Mouse (Mus musculus) lung, postnatal 10 days (tissue): Measurements from ENCODE around the gene Tmem183a.
A peak's percentile ranks its signal among the peaks of the same experiment; 100 is the strongest.

Source experiments
- DNase-seq: peaks from one replicate; pipeline ENCODE4 v3.0.0; 2021

Gene Tmem183a

DNA sequence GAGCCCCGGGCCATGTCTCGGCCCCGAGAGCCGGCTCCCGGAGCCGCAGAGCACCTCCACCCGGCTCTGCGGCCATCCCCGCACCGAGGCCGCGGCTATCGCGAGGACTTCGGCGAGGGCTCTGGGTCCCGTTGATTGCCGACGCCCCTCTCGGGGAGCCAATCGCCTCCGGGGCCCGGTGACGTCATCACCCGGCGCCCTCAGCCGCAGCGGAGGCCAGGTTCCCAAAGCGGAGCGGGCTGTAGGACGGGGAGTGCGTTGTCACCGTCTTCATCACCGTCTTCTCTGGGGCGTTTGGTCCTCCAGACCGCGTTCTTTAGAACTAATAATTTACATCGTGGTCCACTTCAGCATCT lies at the start of gene Tmem183a:
Gene Tmem183a (minus strand): TSS at position 123 of the 356 bp plus-strand sequence.
- DNase-seq = peak; percentile 97

DNA sequence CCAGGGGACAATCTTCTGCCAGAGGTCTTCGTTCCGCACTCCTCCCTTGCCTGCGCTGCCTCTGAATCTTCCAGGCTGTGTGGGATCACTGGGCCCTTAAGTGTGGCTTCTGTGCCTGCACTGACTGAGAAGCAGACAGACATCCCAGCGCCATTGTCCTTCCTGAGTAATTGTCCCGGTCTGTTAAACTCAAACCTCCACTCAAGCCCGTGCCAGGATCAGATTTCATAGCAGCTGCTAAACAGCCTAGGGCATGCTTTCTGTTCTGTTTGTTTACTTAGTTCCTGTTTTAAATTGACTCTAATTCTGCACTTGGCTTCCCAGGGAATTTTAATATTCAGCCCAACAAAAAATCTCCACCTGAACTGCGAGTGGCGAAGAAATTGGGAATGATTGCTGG lies 46.3 kb upstream of the Tmem183a start:
- no peak for DNase-seq

DNA sequence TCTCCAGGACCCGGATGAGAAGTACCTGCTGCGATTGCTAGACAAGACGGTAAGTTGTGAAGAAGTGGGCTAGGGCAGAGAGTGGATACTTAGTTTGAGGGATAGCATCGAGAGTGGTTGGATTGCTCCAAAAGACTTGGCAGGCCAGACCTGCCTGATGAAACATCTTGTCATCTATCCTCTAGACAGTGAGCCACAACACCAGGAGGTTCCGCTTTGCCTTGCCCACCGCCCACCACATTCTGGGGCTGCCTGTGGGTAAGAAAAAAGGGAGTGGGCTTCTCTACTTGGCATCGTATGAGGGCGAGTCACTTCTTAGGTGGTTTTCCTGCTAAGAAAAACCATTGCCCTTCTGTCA lies 44.6 kb upstream of the Tmem183a start:
- no peak for DNase-seq

DNA sequence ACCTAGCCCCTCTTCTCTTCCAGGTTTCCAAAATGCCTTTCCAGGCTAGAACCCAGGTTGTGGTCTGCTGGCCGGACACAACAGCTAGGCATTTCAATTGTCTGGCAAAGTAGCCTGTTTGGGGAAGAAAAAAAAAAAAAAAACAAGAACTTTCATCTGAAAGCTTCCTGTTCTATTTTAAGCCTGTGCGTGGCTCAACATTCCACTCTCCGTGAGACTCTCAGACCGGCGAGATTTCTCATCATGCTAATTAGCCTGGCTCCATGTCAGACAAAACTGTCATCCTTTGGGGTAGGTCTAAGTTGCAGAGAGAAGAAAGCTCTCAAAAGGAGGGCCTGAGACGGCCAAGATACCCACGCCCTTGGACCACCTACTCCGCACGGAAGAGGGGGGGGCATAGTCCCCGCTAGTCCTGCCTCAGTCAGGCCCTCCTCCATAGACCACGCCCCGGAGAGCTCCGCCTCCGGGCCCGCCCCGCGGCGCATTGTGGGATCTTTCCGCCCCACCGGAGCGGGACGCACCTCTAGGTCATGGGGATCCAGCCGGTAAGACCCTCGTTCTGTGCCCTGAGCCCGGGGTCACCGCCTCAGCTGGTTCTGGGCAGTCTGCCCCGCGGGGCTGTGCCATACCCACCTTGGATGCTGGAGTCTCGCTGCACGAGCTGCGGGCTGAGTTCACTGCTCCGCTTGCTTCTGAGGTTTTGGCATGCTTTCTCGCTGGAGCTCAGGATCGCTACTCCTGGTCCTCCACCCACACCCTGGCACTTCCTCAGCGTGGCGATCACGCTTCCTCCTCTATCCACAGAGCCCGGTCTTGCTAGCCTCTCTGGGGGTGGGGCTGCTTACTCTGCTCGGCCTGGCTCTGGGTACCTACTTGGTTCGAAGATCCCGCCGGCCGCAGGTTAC lies 44.0 kb upstream of the Tmem183a start, which contains the start of gene Cyb5r1:
Gene Cyb5r1 (plus strand): TSS at position 51 of the 905 bp plus-strand sequence.
- DNase-seq = peak; percentile 90

DNA sequence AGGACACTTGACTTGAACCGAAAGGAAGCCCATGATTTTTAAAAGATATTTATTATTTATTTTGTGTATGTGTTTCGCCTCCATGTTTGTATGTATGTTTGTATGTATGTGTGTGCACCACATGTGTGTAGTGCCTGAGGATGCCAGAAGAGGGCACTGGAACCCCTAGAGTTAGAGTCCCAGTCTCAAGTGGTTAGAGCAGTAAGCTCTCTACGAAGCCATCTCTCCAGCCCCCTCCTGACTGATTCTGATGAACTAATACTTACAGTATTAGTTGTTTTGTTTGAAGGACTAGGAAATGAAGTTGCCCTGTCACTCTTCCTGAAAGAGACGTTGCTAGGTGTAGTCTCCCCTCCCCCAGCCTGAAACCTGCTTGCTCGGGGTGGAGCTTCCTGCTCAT lies 38.0 kb upstream of the Tmem183a start:
- DNase-seq = peak; percentile 30

DNA sequence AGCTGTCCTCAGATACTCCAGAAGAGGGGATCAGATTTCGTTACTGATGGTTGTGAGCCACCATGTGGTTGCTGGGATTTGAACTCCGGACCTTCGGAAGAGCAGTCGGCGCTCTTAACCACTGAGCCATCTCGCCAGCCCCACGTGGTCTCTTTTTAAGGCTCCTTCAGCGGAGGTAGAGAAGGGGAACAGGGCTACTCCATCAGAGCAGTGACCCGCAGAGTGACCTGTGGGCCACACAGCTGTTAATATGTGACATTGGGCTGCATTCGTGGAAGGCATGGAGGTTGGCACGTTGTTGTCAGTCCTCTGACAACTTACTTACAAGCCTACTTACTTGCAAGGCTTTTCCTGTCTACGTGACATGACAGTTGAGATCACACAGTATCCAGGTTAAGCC lies 36.4 kb upstream of the Tmem183a start:
- no peak for DNase-seq

DNA sequence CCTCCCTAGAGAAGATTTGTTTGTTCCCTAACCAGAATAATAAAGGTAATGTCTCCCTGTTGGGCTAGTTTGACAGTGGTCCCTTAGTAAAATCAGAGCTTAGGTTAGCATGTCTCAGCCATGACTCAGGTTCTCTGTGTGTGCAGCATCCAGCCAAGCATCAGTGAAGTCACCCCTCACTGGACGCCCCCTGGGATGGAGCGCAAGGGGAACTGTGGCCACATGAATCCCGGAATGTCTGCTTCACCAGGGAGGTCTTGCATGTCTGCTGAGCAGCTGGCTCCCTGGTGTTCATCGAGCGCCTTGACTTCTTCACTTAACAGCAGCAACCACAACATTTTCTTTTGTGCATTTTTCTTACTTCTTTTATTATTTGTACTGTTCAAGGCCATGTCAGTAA lies 32.0 kb upstream of the Tmem183a start:
- no peak for DNase-seq

DNA sequence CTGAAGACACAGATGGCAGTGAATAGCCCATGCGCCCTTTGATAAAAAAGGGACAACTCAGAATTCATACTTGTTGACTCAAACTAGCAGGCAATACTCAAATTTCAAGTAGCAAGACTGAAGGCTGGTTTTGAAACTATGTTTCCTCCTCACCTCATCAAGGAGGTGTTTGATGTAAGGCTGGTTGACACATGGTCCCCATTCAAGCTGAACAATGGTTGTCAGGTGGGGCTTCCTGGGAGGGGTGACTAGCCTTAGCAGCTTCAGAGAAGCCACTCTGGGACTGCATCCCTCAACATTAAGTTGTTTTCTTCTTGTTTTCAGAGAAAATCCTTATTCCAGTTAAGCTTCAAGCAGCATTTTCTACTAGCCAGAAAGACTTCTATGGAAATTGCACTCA lies 23.9 kb upstream of the Tmem183a start, which contains the start of gene 4933406M09Rik:
Gene 4933406M09Rik (plus strand): TSS at position 275 of the 400 bp plus-strand sequence.
- DNase-seq = no peak

DNA sequence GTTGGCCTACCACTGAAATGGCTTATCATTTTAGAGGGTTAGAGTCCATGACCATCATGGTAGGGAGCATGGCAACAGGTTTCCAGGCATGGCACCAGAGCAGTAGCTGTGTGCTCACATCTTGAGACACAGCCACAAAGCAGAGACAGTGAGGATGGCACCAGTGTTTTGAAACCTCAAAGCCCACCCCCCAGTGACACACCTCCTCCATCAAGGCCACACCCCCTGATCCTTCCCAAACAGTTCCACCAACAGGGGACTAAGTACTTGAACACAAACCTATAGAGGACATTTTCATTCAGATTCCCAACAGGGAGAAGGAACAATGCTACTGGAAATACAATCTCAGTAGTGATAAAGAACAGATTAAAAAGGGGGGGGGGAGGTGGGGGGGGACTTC lies 23.4 kb upstream of the Tmem183a start:
- no peak for DNase-seq

DNA sequence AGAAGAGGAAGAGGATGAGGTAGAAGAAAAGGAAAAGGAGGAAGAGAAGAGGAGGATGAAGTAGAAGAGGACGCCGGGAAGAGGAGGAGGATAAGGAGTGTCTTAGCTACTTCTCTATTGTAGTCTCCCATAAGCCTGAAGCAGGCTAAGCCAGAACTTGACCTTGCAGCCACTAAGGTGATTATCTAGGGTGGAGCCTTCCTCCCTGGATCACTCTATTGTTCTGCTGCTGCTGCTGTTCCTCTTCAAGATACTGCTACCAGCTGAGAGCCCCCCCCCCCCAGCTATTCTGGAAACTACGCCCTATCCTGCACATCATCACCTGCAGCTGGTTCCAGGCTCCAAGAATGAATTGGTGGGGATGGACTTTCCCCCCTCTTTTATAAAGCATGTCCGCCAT lies 22.8 kb upstream of the Tmem183a start:
- DNase-seq = no peak

DNA sequence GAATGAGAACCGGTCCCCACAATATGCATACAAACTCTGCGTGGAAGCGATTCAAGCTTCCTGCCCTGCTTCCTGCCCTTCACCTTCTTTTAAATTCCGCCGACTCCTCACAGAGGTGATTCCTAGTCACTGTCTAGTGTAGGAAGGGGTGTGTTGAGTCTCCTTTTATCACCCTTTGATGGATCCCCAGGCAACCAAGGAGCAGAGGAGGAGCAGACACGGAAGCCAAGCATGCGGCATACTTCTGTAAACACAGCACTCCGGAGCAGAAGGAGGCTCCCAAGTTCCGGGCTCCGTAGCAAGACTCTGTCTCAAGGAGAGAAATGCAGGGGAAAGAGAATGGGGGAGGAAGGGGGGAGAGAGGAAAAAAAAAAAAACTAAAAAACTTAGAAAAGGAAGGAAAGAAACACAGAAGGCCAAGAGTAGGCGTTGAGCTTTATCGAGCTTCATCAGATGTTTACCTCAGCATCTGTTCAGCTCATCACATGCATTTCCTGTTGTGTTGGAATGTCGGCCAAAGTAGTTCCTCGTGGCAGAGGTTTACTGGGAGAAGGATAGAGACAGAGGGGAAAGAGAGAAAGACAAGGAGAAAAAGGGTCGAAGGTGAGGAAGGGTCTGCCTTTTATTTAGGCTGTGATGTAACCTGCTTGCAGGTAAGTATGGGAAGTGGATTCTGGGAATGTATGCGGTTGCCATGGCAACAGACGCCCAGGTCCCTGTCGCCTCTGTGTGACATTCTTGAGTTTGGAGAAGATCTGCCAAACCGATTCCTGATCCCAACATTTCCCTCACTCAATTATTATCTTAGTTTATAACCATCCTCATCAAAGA lies 20.2 kb upstream of the Tmem183a start:
- peak; percentile 25 for DNase-seq

DNA sequence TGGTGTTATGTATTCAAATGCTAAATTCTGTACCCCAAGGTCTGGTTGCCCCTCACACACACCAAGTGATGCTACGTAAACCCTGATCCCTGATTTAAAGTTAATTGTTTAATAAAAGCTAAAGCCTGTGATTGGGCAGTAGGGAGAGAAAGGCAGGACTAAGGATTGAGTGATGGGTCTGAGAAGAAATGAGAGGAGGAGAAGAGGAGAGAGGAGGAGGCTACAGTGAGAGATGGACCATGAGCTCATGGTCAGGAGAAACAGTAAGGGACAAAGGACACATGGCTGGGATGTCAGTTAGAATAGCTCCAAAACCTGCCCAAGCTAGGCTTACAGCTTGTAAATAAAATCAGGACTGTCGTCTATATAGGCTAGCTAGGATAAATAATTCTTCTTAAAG lies 19.3 kb upstream of the Tmem183a start:
- DNase-seq = no peak

DNA sequence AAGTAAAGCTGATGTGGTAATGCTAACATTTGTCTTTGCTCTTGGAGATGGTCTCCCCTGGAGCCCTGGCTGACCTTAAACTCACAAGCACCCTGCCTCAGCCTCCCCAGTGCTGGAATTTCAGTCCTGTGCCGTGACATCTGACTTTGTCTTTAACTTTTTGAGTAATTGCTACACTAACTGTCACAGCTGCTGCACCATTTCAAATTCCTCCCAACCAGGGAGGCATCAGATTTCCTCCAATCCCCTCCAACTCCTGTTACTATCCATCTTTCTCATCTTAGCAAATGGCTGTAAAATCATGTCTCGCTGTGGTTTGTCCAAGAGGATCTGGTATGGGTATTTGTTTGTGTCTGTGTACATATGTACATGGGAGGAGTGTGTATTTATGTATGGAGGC lies 12.3 kb upstream of the Tmem183a start:
- no peak for DNase-seq

DNA sequence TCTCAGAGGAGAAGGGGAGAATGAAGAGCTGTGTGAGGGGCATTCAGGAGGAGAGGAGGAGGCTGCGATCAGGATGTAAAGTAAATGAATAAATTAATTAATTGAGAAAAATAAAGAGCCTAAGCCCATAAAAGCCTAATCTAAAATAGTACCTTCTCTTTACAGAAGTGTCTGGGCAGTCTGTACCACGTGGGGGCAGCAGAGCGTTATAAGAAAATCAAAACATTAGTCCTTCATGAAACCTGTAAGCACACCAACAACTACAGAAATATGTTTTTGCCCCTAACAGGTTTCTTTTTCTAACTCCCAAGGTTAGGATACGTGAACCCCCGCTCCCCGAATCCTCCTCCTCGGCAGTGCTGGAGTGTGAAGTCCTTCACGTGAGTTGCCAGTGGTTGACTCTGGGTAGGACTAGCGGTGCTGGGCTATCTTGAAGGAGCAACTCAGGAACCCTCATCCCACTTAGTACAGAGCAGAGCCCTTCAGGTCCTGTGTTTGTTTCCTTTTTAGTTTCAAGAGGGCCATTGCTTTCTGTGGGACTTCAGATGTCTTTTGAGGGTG lies 7.1 kb upstream of the Tmem183a start:
- peak; percentile 80 for DNase-seq

DNA sequence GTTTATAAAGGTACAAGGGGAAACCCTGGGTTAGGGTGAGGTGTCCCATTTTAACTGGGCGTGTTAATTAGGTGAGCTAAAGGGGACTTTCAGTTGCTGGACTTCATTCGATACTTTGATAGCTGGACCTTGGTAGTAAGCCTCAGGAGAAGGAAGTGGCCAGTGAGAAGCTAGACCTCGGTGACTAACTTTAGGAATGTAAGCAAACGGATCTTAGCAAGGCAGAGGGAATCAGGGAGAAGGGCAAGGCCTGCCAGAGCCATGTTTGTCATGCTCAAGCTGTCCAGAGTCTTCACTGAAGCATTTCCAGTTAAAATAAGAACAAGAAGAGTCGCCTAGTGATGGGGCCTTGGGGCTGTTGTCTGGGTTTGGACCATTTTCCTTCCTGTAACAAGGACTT lies 3.7 kb upstream of the Tmem183a start:
- DNase-seq = no peak

DNA sequence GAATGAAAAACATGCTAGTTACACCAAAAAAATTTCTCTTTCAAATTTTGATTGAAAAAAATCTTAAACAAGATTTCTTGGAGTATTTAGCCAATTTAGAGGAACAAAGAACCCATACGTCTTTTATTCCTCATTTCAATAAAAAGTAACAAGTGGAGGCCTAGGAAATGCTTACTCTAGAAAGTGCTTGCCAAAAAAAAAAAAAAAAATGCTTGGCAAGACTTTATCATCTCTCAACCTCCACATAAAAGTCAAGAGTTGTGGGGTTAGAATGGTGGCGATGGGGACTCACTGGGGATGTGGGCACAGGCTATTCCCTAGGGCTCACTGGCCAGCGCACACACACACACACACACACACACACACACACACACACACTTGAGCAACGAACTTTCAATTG lies 1.4 kb upstream of the Tmem183a start:
- DNase-seq = no peak

DNA sequence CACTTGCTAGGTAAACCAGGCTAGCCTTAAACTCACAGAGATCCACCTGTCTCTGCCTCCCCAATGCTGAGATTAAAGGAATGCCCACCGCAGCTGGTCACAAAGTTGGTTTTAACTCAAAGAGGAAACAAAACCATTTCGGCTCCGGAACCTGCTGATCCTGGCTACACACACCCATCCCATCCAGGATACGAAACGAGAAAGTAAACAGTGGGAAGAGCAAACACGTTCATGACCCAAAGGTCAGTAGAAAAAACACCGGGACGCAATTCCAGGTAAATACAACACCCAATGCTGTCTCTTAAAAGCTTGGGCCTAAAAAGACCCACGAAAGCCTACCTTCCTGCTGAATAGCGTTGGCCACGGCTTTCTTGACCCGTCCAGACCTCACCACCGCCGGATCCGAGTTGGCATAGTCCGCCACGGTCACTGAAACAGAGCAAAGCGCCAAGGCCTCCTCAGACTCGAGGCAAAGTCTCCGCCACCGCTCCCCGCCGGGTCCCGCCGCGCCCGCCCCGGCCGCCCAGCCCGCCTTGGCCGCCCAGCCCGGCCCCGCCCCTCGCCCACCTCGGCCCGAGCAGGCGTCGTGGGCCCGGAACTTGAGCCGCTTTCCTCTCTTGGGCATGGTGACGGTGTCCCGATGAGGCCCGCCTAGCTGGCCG lies 453 bp downstream of the Tmem183a start:
- DNase-seq = no peak

DNA sequence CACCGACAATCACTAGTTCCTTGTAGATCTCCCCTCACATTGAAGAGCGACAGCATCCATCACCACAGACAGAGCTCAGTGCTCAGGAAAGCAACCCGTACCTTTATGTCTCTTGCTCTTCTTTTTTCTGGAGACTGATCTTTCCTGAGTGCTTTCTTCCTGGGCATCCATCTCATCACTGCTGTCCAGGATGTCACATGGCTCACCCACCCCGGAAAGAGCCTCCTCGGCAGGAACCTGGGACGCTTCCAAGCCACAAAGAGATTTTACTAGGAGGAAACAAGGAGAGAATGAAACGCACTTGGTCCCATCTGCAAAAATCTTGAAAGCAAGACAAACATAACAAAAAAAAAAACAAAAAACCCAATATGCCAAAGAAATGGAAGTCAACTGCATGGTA lies 1.1 kb downstream of the Tmem183a start:
- no peak for DNase-seq

DNA sequence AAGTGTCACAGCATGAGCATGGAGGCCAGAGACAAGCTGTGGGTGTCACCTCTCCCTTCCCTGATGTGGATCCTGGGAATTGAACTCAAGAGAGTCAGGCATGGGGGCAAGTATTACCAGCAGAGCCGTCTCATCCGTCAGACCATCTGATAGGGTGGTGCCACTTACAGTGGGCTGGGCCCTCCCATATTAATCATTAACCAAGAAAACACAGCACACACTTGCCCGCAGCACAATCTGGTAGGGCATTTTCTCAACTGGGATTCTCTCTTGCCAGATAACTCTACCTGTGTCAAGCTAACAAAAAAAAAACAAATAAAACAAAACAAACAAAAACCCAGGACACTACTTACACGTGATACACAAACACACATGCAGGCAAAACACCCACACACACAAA lies 4.3 kb downstream of the Tmem183a start:
- DNase-seq = no peak

DNA sequence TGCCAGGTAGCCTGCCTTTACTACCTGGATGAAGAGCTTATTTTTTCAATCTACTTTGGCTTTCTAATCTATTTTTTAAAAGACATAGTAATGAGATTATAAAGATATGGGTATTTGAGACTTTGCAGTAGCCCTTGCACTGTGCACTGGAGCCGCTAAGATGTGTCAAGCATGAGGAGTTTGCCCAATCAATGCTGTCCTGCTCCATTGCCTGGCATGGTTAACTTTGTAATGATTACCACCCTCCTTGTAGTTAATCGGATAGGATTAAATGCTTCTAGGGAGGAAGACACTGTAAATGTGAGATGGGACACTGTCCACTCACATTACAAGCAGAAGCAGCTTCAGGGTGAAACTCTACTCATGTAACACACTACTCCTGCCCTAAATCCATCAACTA lies 8.5 kb downstream of the Tmem183a start:
- no peak for DNase-seq

DNA sequence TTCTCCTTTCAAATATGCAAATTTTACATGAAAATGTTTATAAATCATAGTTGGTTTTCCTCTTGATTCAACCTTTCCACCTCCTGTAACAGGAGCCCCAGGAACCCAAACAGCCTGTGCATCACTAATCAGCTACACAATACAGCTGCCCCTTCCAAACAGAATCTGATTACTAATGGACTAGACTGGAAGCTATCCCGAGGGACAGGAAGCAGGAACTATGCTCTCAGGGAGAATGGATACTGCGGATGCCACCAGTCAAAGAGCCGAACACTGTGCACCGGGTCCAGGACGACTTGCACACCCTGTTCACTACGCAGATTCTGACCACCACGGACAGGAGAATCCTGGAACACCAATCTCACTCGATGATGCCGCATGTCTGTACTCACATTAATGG lies 14.0 kb downstream of the Tmem183a start:
- DNase-seq = no peak

DNA sequence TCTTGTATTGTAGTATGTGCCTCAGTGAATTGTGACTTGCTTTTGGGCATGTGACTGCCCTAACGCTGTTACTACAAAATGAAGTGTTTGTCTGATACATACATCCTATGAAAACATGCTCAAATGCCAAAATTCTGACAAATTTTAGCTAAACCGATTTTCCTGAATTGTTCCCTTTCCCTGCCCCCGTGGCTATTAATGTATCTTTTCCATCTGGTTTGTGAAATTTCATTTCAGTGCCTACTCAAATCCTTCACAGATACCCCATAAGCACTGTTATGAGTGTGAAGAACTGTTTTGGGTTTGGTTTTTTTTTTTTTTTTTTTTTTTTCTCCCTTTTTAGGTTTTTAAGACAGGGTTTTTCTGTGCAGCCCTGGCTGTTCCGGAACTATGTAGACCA lies 16.7 kb downstream of the Tmem183a start:
- DNase-seq = no peak
